Mouse (Mus musculus) left cerebral cortex, adult 9 months (tissue): Measurements from ENCODE around the gene Usp1.
A peak's percentile ranks its signal among the peaks of the same experiment; 100 is the strongest.
"Not testable (repeated sequence)": the region's sequence is repeated elsewhere in the genome, so short reads cannot be mapped to it uniquely, and the experiment has no call there.

Source experiments
- DNase-seq, 2 experiments: peaks; one replicate each; pipeline ENCODE4 v3.0.0; 2022; ENCODE audit warnings: low spot score in 2 of 2

The Usp1 gene

GRCm38 (mm10) chr4:98923568-98924070, at the start of gene Usp1:
TSS of gene Usp1 (plus strand) at chr4:98923810.
- no peak for DNase-seq

GRCm38 (mm10) chr4:98882706-98883105, 40.9 kb upstream of the Usp1 start:
- no peak for DNase-seq

DNA sequence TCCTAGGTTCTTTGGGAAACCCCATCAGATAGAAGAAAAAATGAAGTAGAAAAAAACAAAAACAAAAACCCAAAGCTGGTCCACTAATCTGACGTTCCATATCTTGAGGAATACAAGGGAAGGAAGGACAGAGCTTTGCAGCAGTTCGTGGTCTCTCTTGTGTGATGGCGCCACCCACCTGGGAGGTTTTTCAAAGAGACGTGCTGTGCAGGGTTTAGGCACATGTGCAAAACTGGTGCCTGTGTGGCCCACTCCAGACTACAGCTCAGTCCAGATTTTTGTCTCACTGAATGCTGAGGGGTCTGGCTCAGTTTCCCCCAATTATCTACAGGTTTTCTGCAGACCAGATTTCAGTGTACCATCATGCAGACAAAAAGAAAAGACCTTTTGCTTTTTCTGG, 37.2 kb upstream of the Usp1 start:
- DNase-seq: no peak

DNA sequence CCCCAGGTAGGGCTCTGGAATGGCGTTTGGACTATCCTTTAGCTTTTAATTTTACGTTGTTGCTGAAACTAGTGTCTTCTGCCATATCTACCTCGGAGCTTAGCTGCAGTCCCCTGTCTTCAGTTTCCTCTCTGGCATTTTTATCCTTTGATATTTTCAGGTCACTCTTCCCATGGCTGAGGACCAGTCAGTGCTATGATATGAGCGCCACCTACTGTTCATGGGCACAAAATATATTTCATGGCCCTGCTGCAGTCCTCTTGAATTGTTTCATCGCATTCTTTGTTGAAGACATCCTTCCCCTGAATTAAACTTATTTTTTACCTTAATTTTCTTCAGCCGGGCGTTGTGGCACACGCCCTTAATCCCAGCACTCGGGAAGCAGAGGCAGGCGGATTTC, 36.5 kb upstream of the Usp1 start:
- DNase-seq: peak in 1 of 2 experiments; percentile 53

DNA sequence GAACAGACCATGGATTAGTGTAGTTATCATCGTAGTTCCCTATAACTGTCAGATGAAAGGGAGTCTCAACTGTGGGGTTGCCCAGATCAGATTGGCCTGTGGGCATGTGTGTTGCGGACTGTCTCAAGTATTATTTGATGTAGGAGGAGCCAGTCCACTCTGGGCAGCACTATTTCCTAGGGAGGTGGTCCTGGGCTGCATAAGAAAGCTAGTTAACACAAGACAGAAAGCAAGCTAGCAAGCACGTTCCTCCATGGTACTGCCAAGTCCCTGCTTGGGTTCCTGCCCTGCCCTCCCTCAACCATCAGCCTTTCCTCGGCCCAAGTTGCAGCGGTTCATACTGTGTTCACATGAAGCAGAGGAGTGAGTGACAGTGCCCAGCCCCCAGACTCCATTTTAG, 13.4 kb upstream of the Usp1 start:
- DNase-seq: no peak

GRCm38 (mm10) chr4:98917724-98918123, 5.9 kb upstream of the Usp1 start:
- no peak for DNase-seq

GRCm38 (mm10) chr4:98918204-98918603, 5.4 kb upstream of the Usp1 start:
- DNase-seq: no peak

DNA sequence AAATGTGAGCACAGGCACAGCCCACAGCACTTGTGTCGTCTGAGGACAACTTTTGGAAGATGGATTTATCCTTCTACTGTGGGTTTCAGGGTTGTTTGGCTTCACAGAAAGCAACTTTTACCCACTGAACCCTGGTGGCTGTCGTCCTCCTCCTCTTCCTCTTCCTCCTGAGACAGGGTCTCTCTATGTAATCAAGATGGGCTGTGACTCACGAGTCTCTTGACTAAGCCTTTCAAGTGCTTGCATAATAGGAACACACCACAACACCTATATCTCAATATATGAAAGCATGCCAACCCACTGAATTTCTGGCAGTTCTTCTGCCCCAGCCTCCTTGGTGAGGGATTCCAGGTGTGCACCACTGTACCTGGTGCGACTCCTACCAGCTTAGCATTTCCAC, 2.7 kb upstream of the Usp1 start:
- DNase-seq: no peak

GRCm38 (mm10) chr4:98922061-98922642, 1.5 kb upstream of the Usp1 start:
- no peak for DNase-seq

DNA sequence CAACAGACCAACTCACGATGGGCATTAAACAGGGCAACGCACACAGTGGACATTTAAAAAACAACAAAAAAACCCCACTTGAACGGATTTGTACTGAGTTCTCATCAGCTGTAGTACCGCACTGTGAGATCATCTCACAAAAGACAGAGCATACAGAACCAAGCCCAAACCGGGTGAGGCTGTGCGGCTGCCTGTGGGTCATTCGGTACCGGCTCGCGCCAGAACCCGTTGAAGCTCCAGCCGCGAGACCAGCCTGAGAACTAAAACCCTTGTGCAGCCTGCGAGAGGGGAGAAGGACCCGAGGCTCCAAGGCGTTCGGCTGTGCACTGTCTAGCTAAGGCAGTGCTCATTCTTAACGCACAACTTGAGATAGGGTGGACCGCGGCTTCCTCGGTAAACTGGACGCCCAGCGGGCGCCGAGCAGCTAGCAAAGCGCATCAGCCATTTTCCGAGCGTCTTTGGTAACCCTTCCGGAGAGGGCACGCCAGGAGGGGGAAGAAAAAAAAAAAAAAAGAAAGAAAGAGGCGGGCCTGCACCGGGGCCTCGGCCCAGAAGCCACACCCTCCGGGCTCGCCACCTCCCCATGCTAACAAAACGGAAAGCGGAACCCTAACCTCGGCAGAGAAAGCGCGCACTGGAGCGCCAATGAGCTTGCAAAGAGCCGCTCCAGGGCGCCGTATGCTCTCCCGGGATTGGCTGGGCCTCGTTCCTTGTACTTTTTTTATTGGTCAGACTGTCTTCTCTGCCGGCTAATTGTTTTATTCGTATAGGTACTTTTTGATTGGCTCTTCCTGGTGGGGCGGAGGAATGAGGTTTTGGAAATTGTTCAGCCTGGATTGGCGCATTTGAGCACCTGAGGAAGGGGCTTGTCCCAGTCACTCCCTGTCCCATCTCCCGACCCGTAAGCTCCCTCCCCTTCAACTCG, 705 bp upstream of the Usp1 start:
- peak; percentile 99 for DNase-seq

DNA sequence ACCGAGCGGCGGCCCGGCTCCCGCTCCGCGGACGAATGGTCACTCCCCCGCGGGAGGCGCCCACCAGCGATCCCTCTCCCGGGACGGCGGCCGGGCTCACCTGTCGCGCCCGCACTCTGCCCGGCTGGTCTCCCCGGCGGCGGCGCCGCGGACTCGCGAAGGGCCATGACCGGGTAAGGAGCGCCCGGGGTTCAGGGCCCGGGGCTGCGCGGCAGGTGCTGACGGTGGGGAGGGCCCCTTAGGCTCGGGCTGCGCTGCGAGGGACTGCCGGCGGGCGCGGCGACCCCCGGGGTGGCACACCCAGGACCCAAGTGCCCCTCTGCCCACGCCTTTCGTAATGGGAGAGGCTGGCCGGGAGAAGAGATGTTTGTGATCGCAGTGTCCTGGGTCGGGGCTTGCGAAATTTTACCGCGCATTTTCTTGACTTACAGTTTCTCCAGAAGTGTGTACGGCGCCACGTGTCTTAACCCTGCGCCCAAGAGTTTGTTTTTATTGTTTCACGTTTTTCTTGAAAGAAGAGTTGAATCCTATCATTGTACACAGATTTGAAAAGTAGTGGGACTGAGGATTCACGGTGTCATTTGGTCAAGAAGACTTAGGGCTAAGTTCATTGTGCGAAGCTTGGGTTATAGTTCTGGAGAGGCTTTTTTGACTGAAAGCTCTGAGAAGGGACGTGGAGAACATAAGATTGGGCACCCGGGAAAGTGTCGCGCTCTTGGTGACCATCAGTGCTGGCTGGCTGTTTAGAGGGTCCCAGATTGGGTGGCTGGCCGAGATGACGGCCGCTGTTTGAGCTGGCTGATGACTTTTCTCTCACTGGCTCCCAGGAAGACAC, 678 bp downstream of the Usp1 start:
- DNase-seq: peak in 1 of 2 experiments; percentile 19

- DNase-seq: no peak
Observed at GRCm38 (mm10) chr4:98924906-98925178, 1.2 kb downstream of the Usp1 start.

- no peak for DNase-seq
Observed at GRCm38 (mm10) chr4:98925250-98925781, 1.7 kb downstream of the Usp1 start.

DNA sequence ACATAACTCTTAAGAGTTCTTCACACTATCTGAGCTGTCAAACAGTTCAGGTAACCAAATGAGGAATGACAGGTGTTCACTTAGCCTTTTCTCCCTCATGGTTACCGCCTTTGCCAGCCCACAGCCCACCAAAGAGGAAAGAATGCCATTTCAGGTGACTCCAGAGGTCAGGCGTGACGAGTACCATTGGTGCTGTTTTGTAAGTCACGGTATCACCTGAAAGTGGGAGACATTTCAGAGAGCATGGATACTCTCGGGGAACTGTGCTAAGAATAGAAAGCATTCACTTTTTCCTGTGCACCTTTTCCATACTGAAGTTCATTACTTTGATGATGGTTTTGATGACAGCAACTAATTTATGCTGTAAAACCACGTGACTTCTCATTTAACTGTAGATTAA, 12.4 kb downstream of the Usp1 start:
- DNase-seq: no peak

DNA sequence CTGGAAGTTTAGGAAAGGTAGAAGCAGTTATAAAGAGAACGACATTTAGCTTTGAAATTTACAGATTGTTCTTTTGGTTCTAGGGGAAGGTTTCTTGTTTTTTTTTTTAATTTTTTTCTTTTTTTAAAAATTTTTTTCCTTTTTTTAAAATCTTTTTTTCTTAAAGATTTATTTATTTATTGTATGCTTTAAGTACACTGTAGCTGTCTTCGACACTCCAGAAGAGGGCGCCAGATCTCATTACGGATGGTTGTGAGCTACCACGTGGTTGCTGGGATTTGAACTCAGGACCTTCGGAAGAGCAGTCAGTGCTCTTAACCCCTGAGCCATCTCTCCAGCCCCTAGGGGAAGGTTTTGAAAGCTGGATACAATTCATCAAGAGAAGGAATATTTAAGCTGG, 14.6 kb downstream of the Usp1 start:
- not testable (repeated sequence) for DNase-seq

DNA sequence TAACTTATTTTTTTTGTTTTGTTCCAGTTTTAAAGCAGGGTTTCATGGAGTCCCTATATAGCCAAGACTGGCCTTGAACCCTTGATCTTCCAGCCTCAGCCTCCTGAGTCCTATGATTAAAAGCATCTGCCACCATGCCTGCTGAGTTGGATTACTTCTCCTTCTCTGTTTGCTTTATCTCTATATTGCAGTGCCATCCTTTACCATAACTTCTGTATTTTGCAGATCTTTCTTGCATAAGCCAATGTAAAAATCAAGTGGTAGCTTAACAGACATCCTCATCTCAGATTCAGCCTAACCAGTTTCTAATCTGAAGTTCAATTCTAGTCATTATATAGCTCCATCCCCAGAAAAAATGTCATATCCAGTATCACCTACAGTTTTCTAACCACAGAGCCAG, 27.0 kb downstream of the Usp1 start:
- no peak for DNase-seq

DNA sequence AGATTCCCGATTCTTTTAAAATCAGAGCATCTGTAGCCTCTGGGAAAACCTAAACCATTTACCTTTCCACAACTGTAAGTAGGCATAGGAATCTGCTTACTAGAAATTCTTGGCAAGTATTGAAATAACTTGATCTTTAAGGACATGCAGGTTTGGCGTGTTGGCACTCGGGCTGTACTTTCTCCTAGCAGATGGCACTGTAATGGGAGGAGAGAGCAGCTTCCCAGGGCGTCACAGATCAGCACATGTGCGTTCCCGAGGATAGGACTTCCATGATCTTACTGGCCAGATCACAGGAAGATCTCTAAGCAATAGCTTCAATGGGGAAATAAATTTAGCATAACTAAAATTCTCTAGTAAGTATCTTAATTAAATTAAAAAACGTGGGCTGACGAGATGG, 32.4 kb downstream of the Usp1 start:
- no peak for DNase-seq

DNA sequence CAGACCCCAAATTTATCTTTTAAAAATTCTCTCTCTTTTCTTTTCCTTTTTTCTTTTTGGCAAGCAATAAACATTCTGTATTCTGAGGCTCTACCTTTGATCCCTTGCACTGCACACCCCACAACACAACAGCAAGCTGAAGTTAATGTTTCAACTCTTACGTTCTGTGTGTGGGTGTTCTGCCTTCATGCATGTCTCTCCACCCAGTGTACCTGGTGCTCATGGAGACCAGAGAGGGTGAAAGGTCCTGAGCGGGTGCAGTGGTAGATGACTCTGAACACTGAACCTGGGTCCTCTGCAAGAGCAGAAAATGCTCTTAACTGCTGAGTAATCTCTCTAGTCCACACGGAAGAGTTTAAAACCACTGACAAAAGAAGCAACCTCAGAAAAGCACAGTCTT, 36.6 kb downstream of the Usp1 start:
- no peak for DNase-seq

DNA sequence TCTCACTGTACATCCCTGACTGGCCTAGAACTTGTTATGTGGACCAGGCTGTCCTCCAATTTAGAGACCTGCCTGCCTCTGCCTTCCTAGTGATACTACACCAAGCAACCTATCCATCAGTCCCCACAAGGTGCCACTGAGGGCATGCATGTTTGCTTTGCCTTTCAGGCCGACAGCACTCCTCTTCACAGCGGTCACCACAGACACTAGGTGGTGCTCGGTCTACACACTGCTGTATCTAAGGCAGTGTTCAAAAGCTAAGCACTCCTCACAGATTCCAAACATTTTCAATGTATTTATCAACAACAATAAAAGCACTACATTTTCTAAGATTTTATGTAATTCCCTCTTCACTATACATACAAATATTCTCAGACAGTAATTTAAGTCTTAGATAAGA, 46.3 kb downstream of the Usp1 start:
- no peak for DNase-seq

GRCm38 (mm10) chr4:98975741-98976140, 52.1 kb downstream of the Usp1 start:
- DNase-seq: no peak

- DNase-seq: not testable (repeated sequence)
Observed at GRCm38 (mm10) chr4:98978288-98978687, 54.7 kb downstream of the Usp1 start.

- no peak for DNase-seq
Observed at GRCm38 (mm10) chr4:98978693-98979092, 55.1 kb downstream of the Usp1 start.
